Mouse (Mus musculus) lung, embryonic 14.5 days (tissue): ENCODE measurements around the gene Wdhd1. TPM values are rescaled to one million over a fixed set of nuclear protein-coding genes. Genes with fewer than 3 reads are reported as not detected.

Experiments
- ATAC-seq: fragments of 200-750 bp; cut with Nextera tagmentation; 2 replicates; pipeline ENCODE4 v1.8.0; 2017; ENCODE audit warnings: mild to moderate bottlenecking, moderate TSS enrichment, moderate library complexity; ENCODE audit not compliant: insufficient read depth
- DNase-seq: peaks from one replicate; pipeline ENCODE4 v3.0.0-alpha.2; 2015
- H3K27ac ChIP-seq: fragments of 300-500 bp; sonication (generic); 2 replicates; pipeline ENCODE4 v1.5.1; 2014; ENCODE audit warnings: low read depth, mild to moderate bottlenecking, moderate library complexity
- H3K27me3 ChIP-seq: fragments of 300-500 bp; sonication (generic); 2 replicates; pipeline ENCODE4 v1.6.1; 2014; ENCODE audit warnings: low read length, control low read depth; ENCODE audit not compliant: insufficient read depth
- H3K36me3 ChIP-seq: fragments of 300-500 bp; sonication (generic); 2 replicates; pipeline ENCODE4 v1.6.1; 2014; ENCODE audit warnings: control low read depth; ENCODE audit not compliant: insufficient read depth
- H3K4me1 ChIP-seq: fragments of 300-500 bp; sonication (generic); 2 replicates; pipeline ENCODE4 v1.6.1; 2014; ENCODE audit warnings: antibody characterized with exemption, control low read depth; ENCODE audit not compliant: insufficient read depth
- H3K4me2 ChIP-seq: fragments of 300-500 bp; sonication (generic); 2 replicates; pipeline ENCODE4 v1.6.1; 2014; ENCODE audit warnings: mild to moderate bottlenecking
- H3K4me3 ChIP-seq: fragments of 300-500 bp; sonication (generic); 2 replicates; pipeline ENCODE4 v1.5.1; 2014; ENCODE audit warnings: low read depth, low read length
- H3K9ac ChIP-seq: fragments of 300-500 bp; sonication (generic); 2 replicates; pipeline ENCODE4 v1.6.1; 2014
- H3K9me3 ChIP-seq: fragments of 300-500 bp; sonication (generic); 2 replicates; pipeline ENCODE4 v1.6.1; 2016; ENCODE audit warnings: low read depth, low read length, control low read depth
- CTCF ChIP-seq: IDR thresholded peaks from 2 replicates; pipeline ENCODE4 v1.5.1; 2016; ENCODE audit warnings: antibody characterized with exemption, low read depth
- WGBS: fragments of 180-500 bp; shearing (Covaris S2); extraction: QIAGEN DNeasy Blood & Tissue Kit; methylation state at CpG from one replicate; pipeline ENCODE4 v1.1.7; 2014; 5-methylcytosine and 5-hydroxymethylcytosine counted together
- polyA plus RNA-seq: library from polyadenylated mRNA; unstranded; fragments of >200 nt; fragmentation: Nextera tagmentation; extraction: Ambion mirVana; gene quantifications from 2 replicates; pipeline ENCODE4 v1.2.1, GENCODE M21; 2014

The Wdhd1 gene
- polyA plus RNA-seq, 1 experiment from 2014 or later, result 46.8 TPM

DNA sequence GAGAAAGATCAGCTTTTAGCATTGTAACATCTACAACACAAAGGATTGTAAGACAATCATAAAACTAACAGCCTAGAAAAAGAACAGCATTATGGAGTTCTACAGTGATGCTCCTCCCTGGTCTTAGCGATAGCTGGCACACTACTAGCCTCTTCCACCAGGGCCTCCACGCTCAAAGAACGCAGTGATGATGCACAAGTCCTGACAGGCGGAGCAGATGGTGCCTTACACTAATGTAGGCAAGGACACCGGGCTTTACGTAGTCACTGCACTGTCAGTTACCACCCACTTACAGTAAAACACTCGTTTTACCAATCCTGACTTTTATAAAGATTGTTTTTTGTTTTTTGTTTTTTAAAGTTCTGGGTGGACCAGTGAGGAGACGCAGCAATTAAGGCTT, 10.8 kb downstream of the Wdhd1 start:
- Histone ChIP-seq H3K9ac (no peak overlapping the region), H3K4me1 (no peaks in the 10 kb centered on the region), H3K27me3 (no peaks in the 10 kb centered on the region), H3K27ac (no peak overlapping the region), H3K4me3 (no peak overlapping the region), H3K4me2 (no peak overlapping the region), H3K9me3 (no peaks in the 10 kb centered on the region), H3K36me3 (peaks cover 80% of the 10 kb centered on the region)
- WGBS, result 91% methylated on average over 8 of the region's 8 CpGs
- ATAC-seq (no peak), DNase-seq (no peak)
- TF ChIP-seq CTCF, result no peak

DNA sequence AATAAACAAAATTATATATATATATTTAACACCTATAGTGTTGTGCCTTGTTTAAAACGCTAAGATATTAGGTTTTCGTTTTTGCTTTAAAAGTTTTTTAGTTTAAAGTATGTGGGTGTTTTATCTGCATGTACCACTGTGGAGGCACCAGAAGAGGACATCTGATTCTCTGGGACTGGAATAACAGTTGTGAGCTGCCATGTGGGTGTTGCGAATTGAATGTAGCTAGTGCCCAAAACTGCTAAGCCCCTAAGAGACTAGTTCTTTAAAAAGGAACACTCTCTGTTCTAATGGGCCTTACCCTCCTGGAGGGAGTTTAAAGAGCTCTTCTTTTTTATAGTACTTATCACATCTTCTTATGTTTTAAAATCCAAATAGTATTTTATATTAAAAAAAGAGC, 11.8 kb downstream of the Wdhd1 start:
- Histone ChIP-seq H3K36me3 (peaks cover 80% of the 10 kb centered on the region), H3K9me3 (no peaks in the 10 kb centered on the region), H3K27me3 (no peaks in the 10 kb centered on the region), H3K4me2 (no peak overlapping the region), H3K4me3 (no peak overlapping the region), H3K9ac (no peak overlapping the region), H3K4me1 (no peaks in the 10 kb centered on the region), H3K27ac (no peak overlapping the region)
- DNase-seq (no peak), ATAC-seq (no peak)
- TF ChIP-seq CTCF, result no peak
- 91% methylated on average over 3 of the region's 3 CpGs for WGBS

DNA sequence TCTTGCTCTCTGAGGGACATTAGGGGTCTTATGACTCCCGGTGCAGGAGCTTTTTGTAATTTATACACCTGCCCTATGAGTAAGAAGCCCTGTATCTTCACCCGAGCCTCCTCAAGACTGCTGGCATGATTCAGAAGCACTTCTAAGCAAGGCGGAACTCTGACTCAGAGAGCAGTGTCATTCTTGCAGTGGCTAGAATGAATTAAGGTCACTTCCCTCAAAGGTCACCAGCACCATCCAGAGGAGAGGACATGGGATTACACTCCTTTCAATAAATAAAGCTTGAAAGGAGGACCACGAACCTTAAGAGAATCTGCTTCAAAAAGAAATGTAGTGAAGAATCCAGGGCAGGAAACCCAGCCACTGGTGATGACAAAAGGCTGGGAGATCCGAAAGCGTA, 26.8 kb downstream of the Wdhd1 start:
- Histone ChIP-seq H3K9ac (no peak overlapping the region), H3K4me1 (no peaks in the 10 kb centered on the region), H3K9me3 (no peaks in the 10 kb centered on the region), H3K4me2 (no peak overlapping the region), H3K27me3 (no peaks in the 10 kb centered on the region), H3K27ac (no peak overlapping the region), H3K36me3 (peaks cover 70% of the 10 kb centered on the region), H3K4me3 (no peak overlapping the region)
- WGBS, result 82% methylated on average over 6 of the region's 6 CpGs
- TF ChIP-seq CTCF, result no peak
- no peak for ATAC-seq
- no peak for DNase-seq

DNA sequence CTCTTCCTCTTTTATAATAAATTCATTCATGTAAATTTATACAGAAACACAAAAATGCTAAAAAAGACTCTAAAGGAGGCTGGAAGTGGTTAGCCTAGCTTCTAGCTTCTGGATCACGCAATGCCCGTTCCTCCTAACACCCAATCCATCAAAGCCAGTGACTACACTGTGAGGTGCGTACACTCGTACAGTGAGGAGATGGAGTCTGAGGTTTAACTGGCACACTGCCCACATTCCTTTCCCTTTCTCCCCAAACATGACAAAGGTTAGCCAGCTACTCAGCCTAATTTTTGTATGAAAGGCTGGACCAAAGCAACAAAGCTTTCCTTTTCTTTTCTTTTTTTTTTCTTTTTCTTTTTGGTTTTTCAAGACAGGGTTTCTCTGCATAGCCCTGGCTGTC, 33.9 kb downstream of the Wdhd1 start:
- no peak for TF ChIP-seq CTCF
- Histone ChIP-seq H3K9me3 (no peaks in the 10 kb centered on the region), H3K9ac (no peak overlapping the region), H3K4me3 (no peak overlapping the region), H3K27me3 (no peaks in the 10 kb centered on the region), H3K4me2 (no peak overlapping the region), H3K36me3 (peaks cover 63% of the 10 kb centered on the region), H3K27ac (no peak overlapping the region), H3K4me1 (no peaks in the 10 kb centered on the region)
- DNase-seq (peak; percentile 72), ATAC-seq (peak; percentile 65)
- 17% methylated on average over 4 of the region's 4 CpGs for WGBS

DNA sequence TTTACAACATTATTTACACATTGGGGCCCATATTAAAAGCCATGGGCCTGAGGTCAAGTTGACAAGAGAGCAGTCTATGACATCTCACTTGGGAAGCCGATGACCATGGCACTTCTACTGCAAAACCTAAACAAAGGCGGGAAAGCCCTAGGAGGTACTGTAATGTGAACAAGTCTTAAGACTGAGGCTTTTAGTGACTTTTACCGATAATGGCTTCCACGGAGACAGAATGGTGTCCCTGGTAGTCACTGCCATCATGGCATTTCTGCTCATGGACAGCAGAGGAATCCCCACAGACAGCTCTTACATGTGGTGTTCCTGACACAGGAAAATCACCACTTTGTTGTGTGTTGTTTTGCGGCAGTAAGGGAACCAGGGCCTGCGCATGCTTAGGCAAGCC, 35.6 kb downstream of the Wdhd1 start:
- H3K27me3 ChIP-seq, result no peaks in the 10 kb centered on the region
- 84% methylated on average over 6 of the region's 6 CpGs for WGBS
- no peaks in the 10 kb centered on the region for H3K9me3 ChIP-seq
- H3K4me2 ChIP-seq, result no peak overlapping the region
- H3K9ac ChIP-seq, result no peak overlapping the region
- no peak for DNase-seq
- H3K27ac ChIP-seq, result no peak overlapping the region
- H3K36me3 ChIP-seq, result peaks cover 46% of the 10 kb centered on the region
- no peak for TF ChIP-seq CTCF
- no peak overlapping the region for H3K4me3 ChIP-seq
- ATAC-seq, result no peak
- no peaks in the 10 kb centered on the region for H3K4me1 ChIP-seq

DNA sequence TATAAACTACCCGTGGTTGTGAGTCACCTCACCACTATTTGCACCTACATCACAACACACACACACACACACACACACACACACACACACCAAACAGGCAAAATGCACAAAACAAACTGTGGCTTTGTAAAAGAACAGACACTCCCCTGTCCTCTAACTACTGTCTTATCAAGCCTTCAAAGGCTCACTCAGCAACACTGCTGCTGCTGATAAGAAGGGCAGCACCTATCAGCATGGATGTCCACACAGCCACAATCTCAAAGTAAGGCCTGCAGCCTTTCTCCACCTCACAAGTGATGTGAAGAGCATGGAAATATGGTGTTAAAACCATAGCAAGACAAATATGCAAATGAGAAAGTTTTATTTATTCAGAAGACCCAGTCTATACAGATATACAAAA, 36.1 kb downstream of the Wdhd1 start:
- Histone ChIP-seq H3K36me3 (peaks cover 43% of the 10 kb centered on the region), H3K27ac (no peak overlapping the region), H3K4me2 (no peak overlapping the region), H3K27me3 (no peaks in the 10 kb centered on the region), H3K4me3 (no peak overlapping the region), H3K9me3 (no peaks in the 10 kb centered on the region), H3K4me1 (no peaks in the 10 kb centered on the region), H3K9ac (no peak overlapping the region)
- TF ChIP-seq CTCF, result no peak
- DNase-seq (no peak), ATAC-seq (no peak)
- WGBS, result 88% methylated on average over 1 of the region's 1 CpGs

DNA sequence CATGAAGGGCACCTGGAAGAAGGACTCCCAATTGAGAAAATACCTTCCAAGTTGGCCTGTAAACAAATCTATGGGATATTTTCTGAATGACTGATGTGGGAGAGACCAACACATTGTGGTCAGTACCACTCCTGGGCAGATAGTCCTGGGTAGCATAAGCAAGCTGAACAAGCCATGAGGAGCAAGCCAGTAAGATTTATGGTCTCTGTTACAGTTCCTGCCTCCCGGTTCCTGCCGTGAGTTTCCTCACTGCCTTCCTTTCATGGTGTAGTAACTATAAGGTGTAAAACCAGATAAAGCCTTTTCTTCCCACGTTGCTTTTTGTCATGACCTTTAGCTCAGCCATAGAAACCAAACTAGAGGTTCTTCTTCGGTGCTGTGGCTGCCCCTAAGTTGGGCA, 39.4 kb downstream of the Wdhd1 start:
- DNase-seq (no peak), ATAC-seq (no peak)
- no peaks in the 10 kb centered on the region for H3K9me3 ChIP-seq
- H3K4me2 ChIP-seq, result no peak overlapping the region
- H3K36me3 ChIP-seq, result peaks cover 16% of the 10 kb centered on the region; the same call in 1 of the 2 replicates
- no peak for TF ChIP-seq CTCF
- no peak overlapping the region for H3K4me3 ChIP-seq
- no peaks in the 10 kb centered on the region for H3K27me3 ChIP-seq
- H3K9ac ChIP-seq, result no peak overlapping the region
- no peaks in the 10 kb centered on the region for H3K4me1 ChIP-seq
- H3K27ac ChIP-seq, result no peak overlapping the region
- WGBS, result 86% methylated on average over 4 of the region's 4 CpGs

DNA sequence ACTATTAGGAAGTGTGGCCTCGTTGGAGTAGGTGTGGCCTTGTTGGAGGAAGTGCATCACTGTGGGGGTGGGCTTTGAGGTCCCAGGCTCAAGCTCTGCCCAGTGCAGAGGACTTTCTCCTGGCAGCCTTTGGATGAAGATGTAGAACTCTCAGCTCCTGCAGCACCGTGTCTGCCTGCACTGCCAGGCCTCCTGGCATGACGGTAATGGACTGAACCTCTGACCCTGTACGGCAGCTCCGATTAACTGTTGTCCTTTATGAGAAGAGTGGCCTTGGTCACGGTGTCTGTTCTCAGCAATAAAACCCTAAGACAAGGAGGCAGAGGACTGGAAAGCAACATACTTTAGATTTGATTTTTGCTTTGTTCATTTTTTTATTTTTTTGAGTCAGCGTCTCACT, 40.2 kb downstream of the Wdhd1 start:
- H3K36me3 ChIP-seq, result peaks cover 11% of the 10 kb centered on the region; the same call in 1 of the 2 replicates
- H3K9ac ChIP-seq, result no peak overlapping the region
- no peak overlapping the region for H3K4me2 ChIP-seq
- no peak overlapping the region for H3K27ac ChIP-seq
- no peaks in the 10 kb centered on the region for H3K9me3 ChIP-seq
- H3K27me3 ChIP-seq, result no peaks in the 10 kb centered on the region
- WGBS, result 89% methylated on average over 7 of the region's 7 CpGs
- H3K4me1 ChIP-seq, result no peaks in the 10 kb centered on the region
- DNase-seq (no peak), ATAC-seq (no peak)
- H3K4me3 ChIP-seq, result no peak overlapping the region
- TF ChIP-seq CTCF, result no peak
